Mouse (Mus musculus): ENCODE measurements around the gene Ptprd.
"Not testable (repeated sequence)": the region's sequence is repeated elsewhere in the genome, so short reads cannot be mapped to it uniquely, and the experiment has no call there.

The Ptprd gene

DNA sequence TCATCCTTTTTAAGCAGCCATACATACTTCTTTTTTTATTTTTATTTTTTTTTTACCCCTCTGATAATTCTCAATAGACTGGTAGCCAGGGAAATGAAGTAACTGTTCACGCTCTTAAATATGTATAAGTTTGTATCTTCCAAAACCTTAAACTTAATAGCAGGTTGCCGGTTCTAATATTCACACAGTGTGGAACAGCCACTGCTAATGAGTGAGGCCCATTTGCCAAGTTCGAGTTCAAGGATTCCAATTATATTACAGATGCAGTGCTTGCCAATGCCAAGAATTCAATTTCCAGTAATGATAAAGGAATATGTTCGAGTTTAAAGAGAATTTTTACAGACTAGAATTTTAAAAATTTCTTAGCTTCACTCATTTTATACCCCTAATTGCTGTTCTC lies 322.3 kb downstream of the Ptprd start:
- no peak for DNase-seq (ENCODE audit: low read depth)

DNA sequence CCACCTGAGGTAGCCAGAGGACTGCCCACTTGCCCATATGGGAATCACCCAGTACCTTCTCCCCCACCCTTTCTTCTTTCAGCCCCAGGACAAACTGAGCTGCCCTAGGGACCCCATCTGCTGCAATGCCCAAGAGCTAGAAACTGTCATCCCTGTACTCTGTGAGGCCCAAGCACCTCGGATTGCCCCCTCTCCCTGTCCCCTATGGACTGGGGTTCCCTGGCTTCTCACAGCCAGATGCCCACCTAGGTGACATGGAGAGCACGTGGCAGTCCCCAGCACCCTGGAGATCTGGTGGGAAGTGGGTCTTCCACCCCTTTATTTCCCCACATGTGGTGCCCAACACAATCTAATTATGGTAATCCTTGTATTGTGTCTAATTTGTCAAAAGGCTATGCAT lies 331.5 kb downstream of the Ptprd start:
- no peak for DNase-seq (ENCODE audit: low read depth)

- DNase-seq (ENCODE audit: low read depth) = no peak
Measured at GRCm38 (mm10) chr4:77861269-77861668, 350.5 kb downstream of the Ptprd start.

GRCm38 (mm10) chr4:77797391-77797790 lies 414.4 kb downstream of the Ptprd start:
- DNase-seq (ENCODE audit: low read depth) = not testable (repeated sequence)

GRCm38 (mm10) chr4:77777237-77777636 lies 434.5 kb downstream of the Ptprd start:
- DNase-seq (ENCODE audit: low read depth) = no peak

- no peak for DNase-seq (ENCODE audit: low read depth)
Measured at GRCm38 (mm10) chr4:77763790-77764189, 448.0 kb downstream of the Ptprd start.

GRCm38 (mm10) chr4:77743391-77743790 lies 468.4 kb downstream of the Ptprd start:
- DNase-seq (ENCODE audit: low read depth) = no peak

- no peak for DNase-seq (ENCODE audit: low read depth)
Measured at GRCm38 (mm10) chr4:77721908-77722307, 489.9 kb downstream of the Ptprd start.

DNA sequence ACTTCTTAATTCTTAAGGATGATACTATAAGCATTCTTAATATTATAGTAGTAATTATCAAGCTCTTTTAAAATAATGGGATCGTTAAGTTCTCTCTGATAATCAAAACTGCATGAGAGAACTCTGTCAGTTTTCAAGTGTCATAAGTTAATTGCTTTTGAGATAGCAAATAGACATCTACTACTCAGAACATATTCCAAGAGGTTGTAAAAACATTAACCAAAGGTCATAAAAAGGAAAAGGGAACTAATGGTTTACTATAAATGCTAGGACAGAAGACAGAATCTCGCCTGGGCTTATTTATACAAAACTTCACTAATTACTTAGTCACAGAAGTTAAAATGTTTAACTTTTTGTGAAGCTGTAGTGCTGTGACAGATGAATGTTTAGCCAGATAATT lies 494.0 kb downstream of the Ptprd start:
- DNase-seq (ENCODE audit: low read depth) = no peak

- no peak for DNase-seq (ENCODE audit: low read depth)
Measured at GRCm38 (mm10) chr4:77710231-77710630, 501.5 kb downstream of the Ptprd start.

DNA sequence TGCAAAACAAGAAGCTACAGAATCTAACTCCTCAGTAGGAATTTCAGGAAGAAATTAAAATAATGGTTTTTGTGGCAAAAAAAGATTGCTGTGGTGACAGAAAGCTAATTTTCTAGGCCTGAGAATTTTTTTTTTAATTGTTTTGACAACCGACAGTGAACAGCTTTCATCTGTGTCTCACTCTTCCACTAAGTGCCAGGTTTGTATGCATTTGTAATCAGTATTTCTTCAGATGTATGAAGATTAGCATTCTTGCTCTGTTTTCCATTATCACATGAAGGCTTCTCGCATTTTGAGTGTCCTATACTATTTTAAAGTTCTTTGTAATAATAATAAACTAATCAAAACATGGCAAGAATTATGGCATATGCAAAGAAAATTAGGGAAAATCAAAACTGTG lies 513.5 kb downstream of the Ptprd start:
- no peak for DNase-seq (ENCODE audit: low read depth)

- DNase-seq (ENCODE audit: low read depth) = no peak
Measured at GRCm38 (mm10) chr4:77675798-77676197, 536.0 kb downstream of the Ptprd start.

DNA sequence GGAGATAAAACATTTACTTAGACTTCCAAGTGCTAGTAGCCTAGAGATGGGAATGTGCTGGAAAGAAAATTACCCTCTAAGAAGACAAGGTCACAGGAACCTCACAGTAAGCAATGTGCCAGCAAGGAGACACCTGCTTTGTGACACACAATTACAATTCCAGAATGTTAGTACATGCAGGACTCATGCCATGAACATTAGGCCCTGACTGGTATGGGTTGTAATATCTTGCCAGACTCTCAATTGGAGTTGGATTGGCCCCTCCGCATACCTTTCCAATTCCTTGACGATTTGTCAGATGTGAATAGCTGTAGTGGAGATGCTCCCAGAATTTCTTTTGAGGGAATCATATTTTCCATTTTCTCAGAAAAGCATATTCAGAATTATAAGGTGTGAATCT lies 547.0 kb downstream of the Ptprd start:
- DNase-seq (ENCODE audit: low read depth) = no peak

GRCm38 (mm10) chr4:77662309-77662708 lies 549.5 kb downstream of the Ptprd start:
- DNase-seq (ENCODE audit: low read depth) = no peak

DNA sequence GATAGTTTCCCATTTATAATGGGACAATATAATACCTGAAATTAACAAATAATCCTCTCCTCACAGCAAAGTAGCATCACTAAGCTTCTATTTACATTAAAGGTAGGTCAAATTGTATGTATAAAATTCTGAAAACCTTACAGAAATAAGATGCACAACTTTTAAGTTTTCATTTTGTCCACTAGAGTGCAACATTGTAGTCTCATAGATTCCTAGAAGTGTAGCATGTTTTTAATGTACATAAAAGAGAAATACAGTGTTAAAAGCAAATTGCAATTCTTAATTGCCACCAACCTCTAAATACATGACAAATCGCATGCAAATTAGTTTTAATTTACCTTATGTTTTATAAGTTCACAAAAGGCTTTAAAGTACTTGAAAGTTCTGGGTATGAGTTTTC lies 556.1 kb downstream of the Ptprd start:
- DNase-seq (ENCODE audit: low read depth) = no peak

DNA sequence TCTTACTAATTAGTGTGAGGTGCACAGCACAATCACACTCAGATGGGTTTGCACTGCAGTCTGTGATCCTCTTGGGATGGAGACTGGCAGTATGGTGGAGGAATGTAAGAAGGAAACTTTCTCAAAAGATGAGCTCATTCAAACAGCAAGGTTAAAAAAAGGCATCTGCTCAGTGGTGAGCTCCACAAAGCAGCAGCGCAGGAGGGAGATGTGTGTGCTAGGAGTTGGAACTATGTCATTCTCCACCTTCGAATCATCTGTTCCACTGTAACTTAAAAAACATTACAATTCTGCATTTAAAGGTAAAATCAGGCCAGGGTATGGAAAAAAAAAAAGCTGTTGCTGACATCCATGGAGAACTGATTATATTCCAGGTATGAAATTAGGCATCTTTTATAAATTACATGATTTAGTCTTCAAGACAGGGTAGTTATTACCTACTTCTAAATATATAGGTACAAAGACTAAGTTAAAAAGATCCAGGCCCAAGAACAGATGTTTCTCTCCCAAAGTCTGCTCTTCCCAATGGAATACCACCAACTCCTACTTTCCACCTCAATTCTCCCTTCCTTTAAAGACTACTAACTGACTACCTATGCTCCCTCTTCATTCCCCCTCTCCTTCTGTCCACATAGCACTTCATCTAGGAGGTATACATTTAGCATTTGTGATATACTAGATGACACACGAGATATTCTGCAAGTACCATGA lies 562.0 kb downstream of the Ptprd start:
- DNase-seq (ENCODE audit: low read depth) = no peak

DNA sequence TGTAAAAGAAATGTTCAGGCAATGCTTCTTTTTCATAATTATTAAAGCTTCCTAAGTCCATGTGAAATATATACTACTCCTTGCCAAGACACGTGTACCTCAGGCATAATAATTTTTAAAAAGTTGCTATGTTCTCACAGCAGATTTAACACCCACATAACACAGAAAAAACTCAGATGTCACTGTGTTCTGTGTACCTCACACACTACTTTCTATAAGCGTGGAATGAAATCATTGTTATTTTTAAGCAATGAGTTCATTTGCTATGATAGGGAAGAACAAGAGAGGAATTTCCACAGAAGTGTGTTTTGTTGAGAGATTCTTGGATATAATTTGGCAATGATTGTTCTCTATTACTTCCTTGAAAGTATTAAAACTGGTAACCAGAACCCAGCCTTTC lies 562.9 kb downstream of the Ptprd start:
- no peak for DNase-seq (ENCODE audit: low read depth)

- DNase-seq (ENCODE audit: low read depth) = no peak
Measured at GRCm38 (mm10) chr4:77647451-77648137, 564.2 kb downstream of the Ptprd start.

DNA sequence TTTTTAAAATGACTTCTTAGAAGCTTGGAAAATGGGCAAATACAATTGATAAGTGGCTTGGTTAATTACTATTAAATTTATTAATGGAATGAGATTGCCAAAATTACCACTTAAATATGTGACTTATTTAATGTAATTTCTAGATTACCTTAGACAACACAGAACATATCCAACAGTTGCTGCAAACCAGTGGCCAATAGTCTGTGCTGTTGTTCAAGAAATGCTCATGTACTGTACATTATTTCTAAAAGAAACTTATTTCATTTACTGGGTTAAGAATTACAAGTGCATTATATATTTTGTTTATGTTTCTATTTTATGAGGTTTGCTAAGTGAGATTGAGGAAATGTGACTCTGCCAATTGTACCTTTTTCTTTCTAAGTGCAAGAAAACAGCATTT lies 567.3 kb downstream of the Ptprd start:
- DNase-seq (ENCODE audit: low read depth) = no peak

- DNase-seq (ENCODE audit: low read depth) = no peak
Measured at GRCm38 (mm10) chr4:77640022-77640421, 571.7 kb downstream of the Ptprd start.

DNA sequence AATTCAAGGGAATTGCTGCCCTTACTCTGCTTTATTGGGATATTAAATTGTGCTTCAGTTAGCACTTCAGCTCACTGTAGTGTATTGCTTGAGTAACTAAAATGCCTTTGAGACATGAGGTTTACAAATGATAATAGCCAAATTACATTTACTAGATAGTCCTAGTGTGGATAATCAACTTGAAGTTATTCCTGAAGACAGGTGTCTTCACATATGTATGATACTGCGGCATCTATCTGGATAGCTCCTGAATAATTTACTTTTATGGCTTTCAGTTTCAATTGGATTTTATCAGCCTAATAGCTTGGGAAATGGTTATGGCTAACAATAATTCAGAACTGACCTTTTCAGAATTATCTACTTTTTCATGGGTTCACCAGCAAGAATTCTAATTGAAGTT lies 598.6 kb downstream of the Ptprd start:
- no peak for DNase-seq (ENCODE audit: low read depth)

GRCm38 (mm10) chr4:77586624-77587023 lies 625.1 kb downstream of the Ptprd start:
- DNase-seq (ENCODE audit: low read depth) = no peak

- DNase-seq (ENCODE audit: low read depth) = no peak
Measured at GRCm38 (mm10) chr4:77586222-77586621, 625.5 kb downstream of the Ptprd start.

Measured in induced T-regulatory cell, adult 2 months (primary cell).